ENCODE assay signal across 7 mouse cellular contexts in the genomic region with DNA sequence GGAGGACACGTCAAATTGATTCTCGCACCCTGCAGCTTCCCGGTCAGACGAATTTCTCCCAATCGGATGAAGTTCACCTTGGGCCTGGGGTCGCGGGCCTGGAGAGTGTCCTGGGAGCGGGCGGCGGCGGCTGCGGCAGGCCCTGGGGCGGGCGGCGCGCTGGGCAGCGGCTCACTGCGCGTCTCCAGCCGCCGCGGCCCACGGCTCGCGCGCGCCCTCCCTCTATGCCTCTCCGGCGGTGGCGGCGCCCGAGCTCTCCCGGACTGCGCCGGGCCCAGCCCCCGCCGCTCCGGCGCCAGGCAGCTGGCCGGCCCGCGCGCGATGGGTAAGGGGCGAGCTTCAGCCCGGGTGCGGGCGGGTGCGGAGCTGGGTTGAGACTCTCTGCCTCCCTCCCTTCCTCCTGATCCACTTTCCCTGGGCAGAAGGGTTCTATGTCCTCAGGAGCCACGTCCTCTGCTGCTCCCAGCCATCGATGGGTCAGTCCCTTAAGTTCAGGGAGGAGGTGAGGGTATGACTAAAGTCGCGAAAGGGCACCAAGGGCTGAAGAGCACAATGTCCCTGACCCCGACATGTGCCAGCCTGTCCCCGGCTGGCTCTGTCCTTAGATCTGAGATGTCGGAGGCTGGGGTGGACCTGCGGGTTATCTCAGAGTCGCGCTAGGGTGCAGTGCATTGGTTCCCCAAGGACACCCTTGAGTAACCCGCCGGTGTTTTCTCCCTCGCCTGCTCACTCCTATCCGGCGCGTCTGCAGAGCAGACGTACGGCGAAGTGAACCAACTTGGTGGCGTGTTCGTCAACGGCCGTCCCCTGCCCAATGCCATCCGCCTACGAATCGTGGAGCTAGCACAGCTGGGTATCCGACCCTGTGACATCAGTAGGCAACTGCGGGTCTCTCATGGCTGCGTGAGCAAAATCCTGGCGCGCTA. TPM values are rescaled to one million over a fixed set of nuclear protein-coding genes. Genes with fewer than 3 reads are reported as not detected.
DNase-seq lines count a peak whose midpoint lies in the region; ATAC-seq and TF ChIP-seq lines count a peak whose summit lies in the region.

No protein-coding gene starts in this region.

- H3K27ac ChIP-seq in liver, embryonic 11.5 days (ENCODE audit: low read depth, low read length) = no peak overlapping the region
- H3K27ac ChIP-seq in forebrain, embryonic 10.5 days = no peak overlapping the region
- no peak overlapping the region for H3K27ac ChIP-seq in intestine, embryonic 15.5 days
- no peak overlapping the region for H3K27ac ChIP-seq in layer of hippocampus, adult 2 months

- no peak for DNase-seq in liver, embryonic 11.5 days (ENCODE audit: low spot score)
- DNase-seq in liver = no peak
- DNase-seq in forebrain, embryonic 10.5 days (ENCODE audit: extremely low spot score, low spot score) = peak; percentile 43
- peak; percentile 37 for DNase-seq in retina, embryonic 14.5 days (ENCODE audit: low spot score)
- no peak for DNase-seq in left cerebral cortex, postnatal 14 days (ENCODE audit: low spot score in 2 of 2)
- DNase-seq in layer of hippocampus, adult 2 months (ENCODE audit: low spot score in 2 of 2) = no peak

- H3K4me3 ChIP-seq in liver, embryonic 11.5 days (ENCODE audit: low read depth, low read length) = 0 out of 2 replicates have a peak overlapping the region, but pooled peaks have one; percentile 17
- H3K4me3 ChIP-seq in forebrain, embryonic 10.5 days = peak overlapping the region; percentile 38
- peak overlapping the region; percentile 24 for H3K4me3 ChIP-seq in intestine, embryonic 15.5 days (replicated peaks)
- no peak overlapping the region for H3K4me3 ChIP-seq in layer of hippocampus, adult 2 months

- TF ChIP-seq CTCF in layer of hippocampus, adult 2 months (conservative IDR thresholded peaks at IDR 0.05) = no peak

- peaks cover 93% of the 10 kb centered on the region for H3K27me3 ChIP-seq in liver, embryonic 11.5 days (replicated peaks; ENCODE audit: control insufficient read depth, insufficient read depth, low read length)
- H3K27me3 ChIP-seq in forebrain, embryonic 10.5 days (ENCODE audit: poor library complexity, severe bottlenecking) = peaks cover 95% of the 10 kb centered on the region
- H3K27me3 ChIP-seq in intestine, embryonic 15.5 days (replicated peaks) = peaks cover 88% of the 10 kb centered on the region

- intact Hi-C loops in left cerebral cortex, postnatal 14 days (cut with DNase I) = loop anchor here (5.0 kb wide), 4 partner anchors 183 to 672 kb away; partner anchors contain the start of gene Nkx2-4

- 3% methylated on average over 79 of the region's 80 CpGs for WGBS in liver, embryonic 11.5 days
- under 1% methylated on average over 71 of the region's 80 CpGs for WGBS in forebrain, embryonic 10.5 days
- under 1% methylated on average over 79 of the region's 80 CpGs for WGBS in intestine, embryonic 15.5 days

- H3K36me3 ChIP-seq in liver, embryonic 11.5 days (ENCODE audit: control insufficient read depth, insufficient read depth, low read length) = no peaks in the 10 kb centered on the region
- H3K36me3 ChIP-seq in forebrain, embryonic 10.5 days (replicated peaks) = no peaks in the 10 kb centered on the region
- no peaks in the 10 kb centered on the region for H3K36me3 ChIP-seq in intestine, embryonic 15.5 days

- no peaks in the 10 kb centered on the region for H3K9me3 ChIP-seq in liver, embryonic 11.5 days (ENCODE audit: control insufficient read depth, low read length)
- H3K9me3 ChIP-seq in forebrain, embryonic 10.5 days = no peaks in the 10 kb centered on the region
- no peaks in the 10 kb centered on the region for H3K9me3 ChIP-seq in intestine, embryonic 15.5 days

- no peak overlapping the region for H3K9ac ChIP-seq in liver, embryonic 11.5 days (ENCODE audit: low read depth, low read length)
- no peak overlapping the region for H3K9ac ChIP-seq in intestine, embryonic 15.5 days

- H3K4me1 ChIP-seq in liver, embryonic 11.5 days (replicated peaks; ENCODE audit: control insufficient read depth, insufficient read depth, low read length) = no peaks in the 10 kb centered on the region; the same call in 1 of the 2 replicates
- peaks cover 30% of the 10 kb centered on the region for H3K4me1 ChIP-seq in forebrain, embryonic 10.5 days
- H3K4me1 ChIP-seq in intestine, embryonic 15.5 days (replicated peaks) = peaks cover 12% of the 10 kb centered on the region

- peak overlapping the region; percentile 35 for H3K4me2 ChIP-seq in liver, embryonic 11.5 days
- peak overlapping the region; percentile 56 for H3K4me2 ChIP-seq in intestine, embryonic 15.5 days (replicated peaks)

- ATAC-seq in liver, embryonic 11.5 days (replicated peaks; ENCODE audit: low FRiP score) = no peak; the same call in 1 of the 2 replicates
- peak; percentile 62 for ATAC-seq in intestine, embryonic 15.5 days

RNA-seq across cellular contexts. Expression of gene Pax1, which starts 3.5 kb away (rescaled TPM):
- 0.40 TPM in 1 of 2 replicates, not detected in the other for polyA plus RNA-seq in liver, embryonic 11.5 days (2014; fragmentation: Nextera tagmentation; extraction: Ambion mirVana)
- polyA plus RNA-seq in forebrain, embryonic 10.5 days (2016; fragmentation: Nextera tagmentation; extraction: Ambion mirVana) = 0.05 and 0.14 TPM in 2 replicates
- polyA plus RNA-seq in intestine, embryonic 15.5 days (2015; fragmentation: Nextera tagmentation; extraction: Ambion mirVana) = 0.10 TPM in 1 of 2 replicates, not detected in the other
- not detected for total RNA-seq in left cerebral cortex, postnatal 14 days (2021)
- under 1 TPM in 1 of 2 experiments, not detected in 1; 0.18 TPM for total RNA-seq in layer of hippocampus, adult 2 months (2021)

Comparison
In these comparisons a context has a peak if more than half of its experiments do, and no peak if none do; other contexts are left out.
1. DNase-seq: peak in forebrain, embryonic 10.5 days (single experiment) and retina, embryonic 14.5 days (single experiment); none in liver, embryonic 11.5 days (single experiment), liver (single experiment), left cerebral cortex, postnatal 14 days (0 of 2) and layer of hippocampus, adult 2 months (0 of 2).